Mouse (Mus musculus) intestine, embryonic 16.5 days (tissue): ENCODE results near the gene Srgap2. TPM values are rescaled to one million over a fixed set of nuclear protein-coding genes. Genes with fewer than 3 reads are reported as not detected.

Experiments
- ATAC-seq: fragments of 200-750 bp; cut with Nextera tagmentation; 2 replicates; pipeline ENCODE4 v1.8.0; 2017; ENCODE audit warnings: moderate TSS enrichment, moderate library complexity
- H3K27ac ChIP-seq: fragments of 300-500 bp; sonication (generic); 2 replicates; pipeline ENCODE4 v1.5.1; 2014; ENCODE audit warnings: mild to moderate bottlenecking, low read length
- H3K27me3 ChIP-seq: fragments of 300-500 bp; sonication (generic); replicated peaks from 2 replicates; pipeline ENCODE4 v1.6.1; 2014; ENCODE audit warnings: low read length, control low read depth, mixed read lengths; ENCODE audit not compliant: control insufficient read depth, insufficient read depth
- H3K36me3 ChIP-seq: fragments of 300-500 bp; sonication (generic); 2 replicates; pipeline ENCODE4 v1.6.1; 2014; ENCODE audit warnings: low read length, control low read depth; ENCODE audit not compliant: control insufficient read depth, insufficient read depth
- H3K4me1 ChIP-seq: fragments of 300-500 bp; sonication (generic); 2 replicates; pipeline ENCODE4 v1.6.1; 2014; ENCODE audit warnings: low read length, control low read depth, mixed read lengths; ENCODE audit not compliant: control insufficient read depth, insufficient read depth
- H3K4me2 ChIP-seq: fragments of 300-500 bp; sonication (generic); 2 replicates; pipeline ENCODE4 v1.6.1; 2014; ENCODE audit warnings: low read depth, low read length, control low read depth
- H3K4me3 ChIP-seq: fragments of 300-500 bp; sonication (generic); 2 replicates; pipeline ENCODE4 v1.5.1; 2014; ENCODE audit warnings: mild to moderate bottlenecking, low read length
- H3K9ac ChIP-seq: fragments of 300-500 bp; sonication (generic); 2 replicates; pipeline ENCODE4 v1.6.1; 2014; ENCODE audit warnings: low read depth, low read length
- H3K9me3 ChIP-seq: fragments of 300-500 bp; sonication (generic); 2 replicates; pipeline ENCODE4 v1.6.1; 2016; ENCODE audit warnings: low read length, control low read depth; ENCODE audit not compliant: control insufficient read depth
- WGBS: fragments of 180-500 bp; shearing (Covaris S2); extraction: QIAGEN DNeasy Blood & Tissue Kit; methylation state at CpG from one replicate; pipeline ENCODE4 v1.1.7; 2014; 5-methylcytosine and 5-hydroxymethylcytosine counted together
- microRNA-seq: library from miRNA; unstranded; fragments of <30 nt; microRNA quantifications from one replicate; pipeline ENCODE4, GENCODE M21; 2016
- polyA plus RNA-seq: library from polyadenylated mRNA; unstranded; fragments of >200 nt; fragmentation: Nextera tagmentation; extraction: Ambion mirVana; gene quantifications from 2 replicates; pipeline ENCODE4 v1.2.1, GENCODE M21; 2015

Gene Srgap2
- polyA plus RNA-seq, 1 experiment from 2014 or later: 7.8 TPM

- H3K27me3 ChIP-seq: peaks cover 44% of the 10 kb centered on the region
- WGBS: under 1% methylated on average over 56 of the region's 60 CpGs
- H3K9ac ChIP-seq: peak within 1 kb of the TSS; percentile 78
- no peak within 1 kb of the TSS for H3K27ac ChIP-seq
- peak; percentile 75 for ATAC-seq
- H3K36me3 ChIP-seq: no peaks in the 10 kb centered on the region
- H3K4me2 ChIP-seq: peak within 1 kb of the TSS; percentile 99
- peak within 1 kb of the TSS; percentile 70 for H3K4me3 ChIP-seq
- H3K4me1 ChIP-seq: peaks cover 15% of the 10 kb centered on the region
- no peaks in the 10 kb centered on the region for H3K9me3 ChIP-seq
Observed at GRCm38 (mm10) chr1:131245089-131245856, 281.9 kb downstream of the Srgap2 start, which contains the start of gene Rassf5. TSS of gene Rassf5 (minus strand) at chr1:131245258.

- WGBS: under 1% methylated on average over 57 of the region's 57 CpGs
- H3K36me3 ChIP-seq: no peaks in the 10 kb centered on the region
- ATAC-seq: peak; percentile 10; the same call in 1 of the 2 replicates
- peak overlapping the region; percentile 99 for H3K4me2 ChIP-seq
- H3K9me3 ChIP-seq: no peaks in the 10 kb centered on the region
- H3K27me3 ChIP-seq: peaks cover 50% of the 10 kb centered on the region
- H3K4me1 ChIP-seq: peaks cover 15% of the 10 kb centered on the region
- H3K27ac ChIP-seq: no peak overlapping the region
- H3K4me3 ChIP-seq: peak overlapping the region; percentile 70
- H3K9ac ChIP-seq: peak overlapping the region; percentile 78
Observed at GRCm38 (mm10) chr1:131244536-131245088, 282.5 kb downstream of the Srgap2 start.

GRCm38 (mm10) chr1:131242956-131243355, 284.2 kb downstream of the Srgap2 start:
- H3K36me3 ChIP-seq: no peaks in the 10 kb centered on the region
- H3K4me2 ChIP-seq: no peak overlapping the region
- no peaks in the 10 kb centered on the region for H3K9me3 ChIP-seq
- no peak overlapping the region for H3K4me3 ChIP-seq
- peaks cover 17% of the 10 kb centered on the region for H3K4me1 ChIP-seq
- WGBS: 33% methylated on average over 6 of the region's 6 CpGs
- H3K9ac ChIP-seq: no peak overlapping the region
- no peak overlapping the region for H3K27ac ChIP-seq
- peaks cover 45% of the 10 kb centered on the region for H3K27me3 ChIP-seq
- no peak for ATAC-seq

- Histone ChIP-seq H3K4me2 (no peak overlapping the region), H3K9me3 (no peaks in the 10 kb centered on the region), H3K27ac (no peak overlapping the region), H3K9ac (no peak overlapping the region), H3K4me1 (peaks cover 10% of the 10 kb centered on the region), H3K4me3 (no peak overlapping the region), H3K36me3 (no peaks in the 10 kb centered on the region), H3K27me3 (peaks cover 29% of the 10 kb centered on the region)
- ATAC-seq: no peak
- 70% methylated on average over 12 of the region's 12 CpGs for WGBS
Observed at GRCm38 (mm10) chr1:131239576-131240193, 287.5 kb downstream of the Srgap2 start.

GRCm38 (mm10) chr1:131238931-131239381, 288.2 kb downstream of the Srgap2 start:
- Histone ChIP-seq H3K27ac (no peak overlapping the region), H3K9ac (no peak overlapping the region), H3K4me2 (no peak overlapping the region), H3K9me3 (no peaks in the 10 kb centered on the region), H3K27me3 (peaks cover 23% of the 10 kb centered on the region), H3K4me1 (peaks cover 8% of the 10 kb centered on the region; the same call in 1 of the 2 replicates), H3K4me3 (no peak overlapping the region), H3K36me3 (no peaks in the 10 kb centered on the region)
- ATAC-seq: peak; percentile 77
- WGBS: 48% methylated on average over 8 of the region's 8 CpGs

GRCm38 (mm10) chr1:131236077-131236476, 291.1 kb downstream of the Srgap2 start:
- no peak overlapping the region for H3K4me2 ChIP-seq
- no peaks in the 10 kb centered on the region for H3K36me3 ChIP-seq
- WGBS: 49% methylated on average over 7 of the region's 7 CpGs
- peak overlapping the region; percentile 8; the same call in 1 of the 2 replicates for H3K27ac ChIP-seq
- no peak for ATAC-seq
- no peaks in the 10 kb centered on the region for H3K9me3 ChIP-seq
- H3K4me1 ChIP-seq: peaks cover 8% of the 10 kb centered on the region; the same call in 1 of the 2 replicates
- no peak overlapping the region for H3K9ac ChIP-seq
- no peak overlapping the region for H3K4me3 ChIP-seq
- peaks cover 11% of the 10 kb centered on the region for H3K27me3 ChIP-seq

Small RNA genes lying within 50 kb of the gene (microRNA-seq; reads per million reads assigned to microRNA genes)
- gene Gm24273: not detected

Other genes starting within 250 kb of the Srgap2 start
- 13.0 and 13.8 TPM in 2 replicates for gene Ikbke, start 247.7 kb downstream of the Srgap2 start, polyA plus RNA-seq
- gene Fam72a, start 551 bp upstream of the Srgap2 start, polyA plus RNA-seq: 1.6 and 1.7 TPM in 2 replicates
- 0.04 and 0.06 TPM in 2 replicates for gene Avpr1b, start 71.9 kb upstream of the Srgap2 start, polyA plus RNA-seq
- 1.1 and 1.7 TPM in 2 replicates for gene Ctse, start 111.0 kb upstream of the Srgap2 start, polyA plus RNA-seq
- 5.5 and 6.2 TPM in 2 replicates for gene Rab7b, start 161.3 kb upstream of the Srgap2 start, polyA plus RNA-seq
- 2.1 and 2.8 TPM in 2 replicates for gene Slc26a9, start 216.7 kb upstream of the Srgap2 start, polyA plus RNA-seq